Mouse (Mus musculus) megakaryocyte, embryonic 14.5 days (primary cell): ENCODE data around the gene Hrk.

ENCODE experiments used
- FLI1 ChIP-seq: IDR thresholded peaks from 2 replicates; pipeline ENCODE4 v1.6.1; 2012; ENCODE audit warnings: low read length, inconsistent platforms, mixed read lengths
- GATA1 ChIP-seq: IDR thresholded peaks from 3 replicates; pipeline ENCODE4 v1.6.1; 2012; ENCODE audit warnings: mixed read lengths, low read length, inconsistent platforms, borderline replicate concordance

DNA sequence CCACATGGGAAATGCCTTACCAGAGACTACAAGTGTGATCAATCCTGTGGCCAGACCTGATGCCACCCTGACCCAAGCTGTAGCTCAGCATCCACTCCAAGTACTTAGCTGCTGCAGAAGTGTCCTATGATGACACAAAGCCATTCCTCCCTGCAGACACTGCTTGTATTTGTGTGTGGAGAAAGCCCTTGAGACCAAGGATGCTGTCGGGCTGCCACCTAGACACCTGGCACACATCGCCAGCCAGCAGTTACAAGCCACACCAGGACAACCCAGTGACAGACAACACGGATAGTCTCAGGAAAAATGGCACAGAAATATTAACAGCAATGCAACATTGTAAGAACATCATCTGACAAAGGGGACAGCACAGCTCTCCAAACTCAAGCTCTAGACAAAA, 19.0 kb upstream of the Hrk start:
- TF ChIP-seq GATA1: no peak
- no peak for TF ChIP-seq FLI1
